In the genomic region with DNA sequence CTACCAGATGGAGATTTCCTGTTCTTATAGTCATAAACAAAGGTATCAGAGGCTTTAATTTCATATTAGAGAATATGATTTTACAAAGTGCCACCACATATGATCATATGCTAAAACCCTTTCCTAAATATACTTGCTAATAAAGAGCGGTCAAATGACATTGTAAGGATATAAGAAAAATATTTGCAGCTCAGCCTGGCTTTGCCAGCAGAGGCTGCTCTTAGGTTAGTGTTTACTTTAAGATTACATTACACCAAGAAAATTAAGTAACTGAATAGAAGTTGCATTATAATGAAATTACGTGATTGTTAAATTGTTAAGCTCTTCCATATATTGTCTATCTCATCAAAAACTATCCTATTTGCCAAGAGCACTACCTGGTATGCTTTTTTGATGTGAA, we compare ENCODE assay signal across 19 mouse cellular contexts.
"Had no signal": no experiment of that assay in that cellular context is flagged by ENCODE, and none has a peak within 500 bp of the region (broad histone marks: within the 10 kb centered on the region; RNA-seq: fewer than 3 reads in every experiment).

No protein-coding gene starts in this region.

- H3K27ac ChIP-seq: liver, embryonic 12.5 days; liver, embryonic 14.5 days; macrophage; midbrain, embryonic 10.5 days; midbrain, embryonic 12.5 days; neural tube, embryonic 13.5 days; neural tube, embryonic 15.5 days had no signal

- H3K4me1 ChIP-seq: liver, embryonic 12.5 days; midbrain, embryonic 10.5 days; midbrain, embryonic 12.5 days; neural tube, embryonic 13.5 days; neural tube, embryonic 15.5 days had no signal

- H3K4me2 ChIP-seq: liver, embryonic 12.5 days; midbrain, embryonic 12.5 days; neural tube, embryonic 13.5 days; neural tube, embryonic 15.5 days had no signal

- H3K9ac ChIP-seq: liver, embryonic 12.5 days; liver, embryonic 14.5 days; midbrain, embryonic 12.5 days; neural tube, embryonic 13.5 days; neural tube, embryonic 15.5 days had no signal

- H3K36me3 ChIP-seq: liver, embryonic 12.5 days; midbrain, embryonic 10.5 days; midbrain, embryonic 12.5 days; neural tube, embryonic 13.5 days; neural tube, embryonic 15.5 days had no signal

- H3K27me3 ChIP-seq: liver, embryonic 12.5 days; midbrain, embryonic 12.5 days; neural tube, embryonic 13.5 days; neural tube, embryonic 15.5 days had no signal

- H3K4me3 ChIP-seq: liver, embryonic 12.5 days; midbrain, embryonic 10.5 days; midbrain, embryonic 12.5 days; myocyte; neural tube, embryonic 13.5 days; neural tube, embryonic 15.5 days had no signal

- ATAC-seq: liver, embryonic 12.5 days had no signal

- H3K9me3 ChIP-seq: liver, embryonic 12.5 days; midbrain, embryonic 10.5 days; midbrain, embryonic 12.5 days; neural tube, embryonic 13.5 days; neural tube, embryonic 15.5 days had no signal

- DNase-seq: lung, adult 2 months; lung, postnatal 10 days; midbrain, embryonic 14.5 days; retina, postnatal 1 day; right cerebral cortex, adult 18-20 months; right cerebral cortex, postnatal 25 days; right cerebral cortex, postnatal 4 days; spleen, adult 18-20 months; thymus, adult 2 months; thymus, postnatal 25 days; thymus, postnatal 4 days had no signal
